Mouse (Mus musculus) liver, adult 2 months (tissue): ENCODE measurements at regions not wholly inside any gene's neighbourhood (a gene's known extent, or its start where the extent isn't known, plus 50 kb on each side); places are given as distances from the start of the nearest gene placed in this dataset.

Experiments used
- CTCF ChIP-seq: fragments of 200-500 bp; IDR thresholded peaks from 2 replicates; pipeline ENCODE4 v1.5.1; 2011; ENCODE audit warnings: low read depth, low read length, control low read depth
- POLR2A ChIP-seq: fragments of 200-500 bp; IDR thresholded peaks from 2 replicates; pipeline ENCODE4 v1.6.1; 2011; ENCODE audit warnings: low read length, control low read depth; ENCODE audit not compliant: insufficient read depth; ENCODE audit errors: extremely low read depth

DNA sequence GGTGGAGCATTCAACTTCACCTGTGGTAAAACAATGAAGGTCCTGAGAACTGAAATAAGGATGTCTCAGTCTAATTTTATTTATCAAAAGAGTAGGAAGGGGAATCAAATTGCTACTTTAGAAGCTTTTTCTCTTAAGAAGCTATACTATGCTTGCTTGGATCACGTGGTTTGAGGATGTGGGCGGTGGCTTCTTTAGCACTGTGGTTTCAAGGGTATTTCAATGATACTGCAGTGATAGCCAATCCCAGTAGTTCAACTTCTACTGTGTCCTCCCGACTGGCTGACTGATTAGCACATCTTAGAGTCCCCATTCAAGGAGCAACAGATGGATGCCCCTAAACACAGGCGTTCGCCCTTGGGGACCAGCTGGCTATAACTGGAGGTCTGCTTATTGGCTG, 575.6 kb downstream of the Vrk1 start:
- TF ChIP-seq CTCF (no peak), POLR2A (no peak)
